Mouse (Mus musculus) embryonic fibroblast, embryonic 13.5 days (primary cell): ENCODE measurements around the gene Rbm26.

ENCODE experiments used
- CTCF ChIP-seq: IDR thresholded peaks from 2 replicates; pipeline ENCODE4 v1.5.1; 2011; ENCODE audit warnings: mild to moderate bottlenecking, control low read depth, low read length, moderate library complexity, borderline replicate concordance; ENCODE audit not compliant: insufficient read depth
- POLR2A ChIP-seq: IDR thresholded peaks from 2 replicates; pipeline ENCODE4 v1.6.1; 2011; ENCODE audit warnings: low read depth, mild to moderate bottlenecking, control low read depth, low read length, moderate library complexity

DNA sequence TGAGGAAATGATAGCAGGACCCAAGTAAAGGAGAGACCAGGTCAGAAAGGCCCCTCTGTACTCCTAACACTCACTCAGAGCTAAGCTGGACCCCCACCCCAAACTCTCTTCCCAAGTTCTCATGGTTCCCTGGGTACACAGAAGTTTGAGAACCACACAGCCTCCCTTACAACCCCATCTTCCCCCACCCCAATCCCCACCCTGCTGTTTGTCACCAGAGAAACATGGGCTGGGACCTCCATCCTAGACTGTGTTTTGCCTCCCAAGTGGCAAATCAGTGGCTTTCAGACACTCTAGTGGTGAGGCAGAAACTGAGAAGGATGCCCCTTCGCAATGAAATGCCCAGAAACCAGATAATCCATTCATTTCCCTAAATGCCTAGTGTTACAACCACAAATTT, 15.8 kb downstream of the Rbm26 start:
- TF ChIP-seq POLR2A = no peak
- TF ChIP-seq CTCF = no peak
